Mouse (Mus musculus) macrophage (primary cell): ENCODE measurements around the gene Tmem60. TPM values are rescaled to one million over a fixed set of nuclear protein-coding genes. Genes with fewer than 3 reads are reported as not detected.

ENCODE experiments used
- H3K27ac ChIP-seq: fragments of 350-480 bp; formaldehyde crosslinking; 2 replicates; pipeline ENCODE4 v1.9.0; 2021
- H3K36me3 ChIP-seq: fragments of 350-480 bp; formaldehyde crosslinking; 2 replicates; pipeline ENCODE4 v1.9.0; 2021; ENCODE audit errors: inconsistent target
- H3K4me3 ChIP-seq: fragments of 350-480 bp; formaldehyde crosslinking; 2 replicates; pipeline ENCODE4 v1.9.0; 2021; ENCODE audit errors: inconsistent target
- H3K79me2 ChIP-seq: fragments of 350-480 bp; formaldehyde crosslinking; 2 replicates; pipeline ENCODE4 v1.9.0; 2021; ENCODE audit errors: inconsistent target
- WGBS: methylation state at CpG from one replicate; pipeline ENCODE4 v1.1.7; 2026; ENCODE audit warnings: inconsistent platforms; ENCODE audit not compliant: missing documents; 5-methylcytosine and 5-hydroxymethylcytosine counted together
- polyA plus RNA-seq: library from polyadenylated mRNA; stranded (reverse); fragments of 250-400 nt; gene quantifications from 3 replicates; pipeline ENCODE4 v1.2.4, GENCODE M21; 2018; ENCODE audit warnings: inconsistent platforms
- total RNA-seq, 78 experiments: library from RNA; depleted of rRNA; stranded (reverse); fragments of 250-400 nt; gene quantifications; 1 replicate in 9 of 78; 2 replicates in 24 of 78; 3 replicates in 43 of 78; 4 replicates in 2 of 78; pipeline ENCODE4 v1.2.4; 2018; ENCODE audit warnings: inconsistent platforms in 56 of 78

Gene Tmem60
- total RNA-seq (2018; cell fraction: chromatin; rRNA removed) = 10 to 100 TPM in 9 of 26 experiments, 1 to 10 TPM in 17; 2.9 to 19.7 (median 7.4) TPM
- total RNA-seq (2018; cell fraction: cytosol; rRNA removed) = 10 to 100 TPM; 16.4 to 26.3 (median 21.3) TPM
- 10 to 100 TPM in 17 of 26 experiments, 1 to 10 TPM in 9; 2.1 to 33.3 (median 12.0) TPM for total RNA-seq (2018; cell fraction: nucleus; rRNA removed)
- polyA plus RNA-seq = 11.2 to 27.0 TPM (median 24.9 TPM) in 3 replicates

- peaks cover 76% of the 10 kb centered on the region for H3K79me2 ChIP-seq
- peak within 1 kb of the TSS; percentile 73 for H3K27ac ChIP-seq
- H3K36me3 ChIP-seq = no peaks in the 10 kb centered on the region
- WGBS = under 1% methylated on average over 94 of the region's 94 CpGs
- H3K4me3 ChIP-seq = peak within 1 kb of the TSS; percentile 78
Measured at GRCm38 (mm10) chr5:20881915-20882800, at the start of gene Tmem60, which contains the start of gene Phtf2. Tmem60 (plus strand) TSS chr5:20882191. Phtf2 (minus strand) TSS chr5:20882124.

GRCm38 (mm10) chr5:20834399-20834798 lies 47.6 kb upstream of the Tmem60 start:
- WGBS = 93% methylated on average over 1 of the region's 1 CpGs
- Histone ChIP-seq H3K27ac (no peak overlapping the region), H3K79me2 (no peaks in the 10 kb centered on the region)

GRCm38 (mm10) chr5:20837082-20837481 lies 44.9 kb upstream of the Tmem60 start:
- H3K4me3 ChIP-seq = no peak overlapping the region
- H3K79me2 ChIP-seq = no peaks in the 10 kb centered on the region
- no peaks in the 10 kb centered on the region for H3K36me3 ChIP-seq
- no peak overlapping the region for H3K27ac ChIP-seq
- 88% methylated on average over 1 of the region's 1 CpGs for WGBS

More at GRCm38 (mm10) chr5:20834399-20834798, 47.6 kb upstream of the Tmem60 start:
- H3K4me3 ChIP-seq = no peak overlapping the region
- no peaks in the 10 kb centered on the region for H3K36me3 ChIP-seq

- Histone ChIP-seq H3K79me2 (no peaks in the 10 kb centered on the region), H3K27ac (no peak overlapping the region), H3K36me3 (no peaks in the 10 kb centered on the region), H3K4me3 (no peak overlapping the region)
- WGBS = no CpG with 5 or more reads among the region's 3 CpGs
Measured at GRCm38 (mm10) chr5:20843405-20843804, 38.6 kb upstream of the Tmem60 start.

GRCm38 (mm10) chr5:20843816-20844215 lies 38.2 kb upstream of the Tmem60 start:
- Histone ChIP-seq H3K79me2 (no peaks in the 10 kb centered on the region), H3K27ac (no peak overlapping the region), H3K36me3 (no peaks in the 10 kb centered on the region), H3K4me3 (no peak overlapping the region)
- 100% methylated on average over 2 of the region's 2 CpGs for WGBS

- Histone ChIP-seq H3K79me2 (no peaks in the 10 kb centered on the region), H3K27ac (no peak overlapping the region), H3K4me3 (no peak overlapping the region), H3K36me3 (no peaks in the 10 kb centered on the region)
- WGBS = 43% methylated on average over 2 of the region's 2 CpGs
Measured at GRCm38 (mm10) chr5:20847010-20847409, 35.0 kb upstream of the Tmem60 start.

GRCm38 (mm10) chr5:20855066-20855465 lies 26.9 kb upstream of the Tmem60 start:
- no peak overlapping the region for H3K27ac ChIP-seq
- 91% methylated on average over 4 of the region's 4 CpGs for WGBS
- H3K79me2 ChIP-seq = no peaks in the 10 kb centered on the region
- H3K4me3 ChIP-seq = no peak overlapping the region
- H3K36me3 ChIP-seq = no peaks in the 10 kb centered on the region

GRCm38 (mm10) chr5:20858404-20858803 lies 23.6 kb upstream of the Tmem60 start:
- 100% methylated on average over 2 of the region's 2 CpGs for WGBS
- no peak overlapping the region for H3K27ac ChIP-seq
- no peaks in the 10 kb centered on the region for H3K36me3 ChIP-seq
- no peak overlapping the region for H3K4me3 ChIP-seq
- peaks cover 17% of the 10 kb centered on the region for H3K79me2 ChIP-seq

GRCm38 (mm10) chr5:20860565-20860964 lies 21.4 kb upstream of the Tmem60 start:
- Histone ChIP-seq H3K4me3 (no peak overlapping the region), H3K79me2 (peaks cover 23% of the 10 kb centered on the region), H3K27ac (no peak overlapping the region), H3K36me3 (no peaks in the 10 kb centered on the region)
- WGBS = 78% methylated on average over 4 of the region's 4 CpGs

- Histone ChIP-seq H3K36me3 (no peaks in the 10 kb centered on the region), H3K79me2 (peaks cover 34% of the 10 kb centered on the region), H3K27ac (no peak overlapping the region), H3K4me3 (no peak overlapping the region)
- WGBS = 100% methylated on average over 2 of the region's 2 CpGs
Measured at GRCm38 (mm10) chr5:20861901-20862300, 20.1 kb upstream of the Tmem60 start.

- peaks cover 59% of the 10 kb centered on the region for H3K79me2 ChIP-seq
- WGBS = 33% methylated on average over 4 of the region's 4 CpGs
- H3K27ac ChIP-seq = peak overlapping the region; percentile 58
- H3K4me3 ChIP-seq = no peak overlapping the region
- no peaks in the 10 kb centered on the region for H3K36me3 ChIP-seq
Measured at GRCm38 (mm10) chr5:20864216-20864969, 17.6 kb upstream of the Tmem60 start.

- Histone ChIP-seq H3K36me3 (no peaks in the 10 kb centered on the region), H3K79me2 (peaks cover 68% of the 10 kb centered on the region), H3K4me3 (no peak overlapping the region), H3K27ac (peak overlapping the region; percentile 58)
- WGBS = 18% methylated on average over 2 of the region's 2 CpGs
Measured at GRCm38 (mm10) chr5:20865193-20865755, 16.7 kb upstream of the Tmem60 start.

GRCm38 (mm10) chr5:20873146-20873545 lies 8.8 kb upstream of the Tmem60 start:
- peaks cover 87% of the 10 kb centered on the region for H3K79me2 ChIP-seq
- H3K27ac ChIP-seq = no peak overlapping the region
- no peak overlapping the region for H3K4me3 ChIP-seq
- H3K36me3 ChIP-seq = no peaks in the 10 kb centered on the region
- 60% methylated on average over 1 of the region's 1 CpGs for WGBS

GRCm38 (mm10) chr5:20876934-20877426 lies 5.0 kb upstream of the Tmem60 start:
- 22% methylated on average over 1 of the region's 1 CpGs for WGBS
- Histone ChIP-seq H3K79me2 (peaks cover 80% of the 10 kb centered on the region), H3K4me3 (no peak overlapping the region), H3K36me3 (no peaks in the 10 kb centered on the region), H3K27ac (no peak overlapping the region)
